Mouse (Mus musculus): ENCODE measurements around the gene Uts2b. TPM values are rescaled to one million over a fixed set of nuclear protein-coding genes. Genes with fewer than 3 reads are reported as not detected.

Gene Uts2b
- polyA plus RNA-seq (2015; fragmentation: Nextera tagmentation; extraction: Ambion mirVana) = 0.31 TPM in 1 of 2 replicates, not detected in the other

DNA sequence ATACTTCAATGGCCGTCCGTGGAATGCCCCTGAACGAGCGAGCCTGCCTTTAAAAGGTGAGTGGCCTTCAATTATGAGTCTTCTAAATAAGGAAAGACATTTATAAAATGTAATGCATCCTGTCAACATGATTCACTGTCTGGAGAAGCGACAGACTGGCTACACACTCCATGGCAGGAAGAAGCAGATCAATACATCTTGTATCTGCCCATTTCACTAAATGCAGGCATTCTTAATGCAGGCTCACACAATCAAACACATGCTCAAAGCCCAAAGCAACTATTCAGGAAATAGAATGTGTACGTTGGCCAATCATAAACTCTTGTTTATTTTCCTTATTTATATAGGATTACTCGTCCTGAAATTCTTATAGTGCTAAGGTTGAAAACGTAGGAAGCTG, at the start of gene Uts2b:
Gene Uts2b (minus strand): TSS at position 49 of the 400 bp plus-strand sequence.
- no peak for DNase-seq (ENCODE audit: low spot score)

DNA sequence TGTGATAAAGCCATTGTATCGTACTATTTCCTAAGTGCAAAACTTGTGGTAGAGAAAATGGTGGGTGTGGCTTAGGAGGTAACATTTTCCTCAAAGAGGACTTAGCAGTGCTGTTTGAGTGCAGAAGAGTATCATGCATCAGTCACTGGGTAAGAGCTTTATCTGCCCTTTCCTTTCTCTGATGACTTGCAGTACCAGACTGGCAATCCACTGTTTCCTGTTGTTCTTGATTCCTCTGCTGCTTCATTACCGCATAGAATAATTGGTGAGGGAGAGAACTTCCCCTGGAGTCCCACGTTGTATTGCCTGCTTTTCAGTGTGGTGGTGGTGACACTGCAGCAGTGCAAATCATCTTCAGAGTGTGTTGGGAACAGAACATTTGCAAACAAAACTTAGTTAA, 47.6 kb upstream of the Uts2b start:
- DNase-seq (ENCODE audit: low spot score) = no peak

DNA sequence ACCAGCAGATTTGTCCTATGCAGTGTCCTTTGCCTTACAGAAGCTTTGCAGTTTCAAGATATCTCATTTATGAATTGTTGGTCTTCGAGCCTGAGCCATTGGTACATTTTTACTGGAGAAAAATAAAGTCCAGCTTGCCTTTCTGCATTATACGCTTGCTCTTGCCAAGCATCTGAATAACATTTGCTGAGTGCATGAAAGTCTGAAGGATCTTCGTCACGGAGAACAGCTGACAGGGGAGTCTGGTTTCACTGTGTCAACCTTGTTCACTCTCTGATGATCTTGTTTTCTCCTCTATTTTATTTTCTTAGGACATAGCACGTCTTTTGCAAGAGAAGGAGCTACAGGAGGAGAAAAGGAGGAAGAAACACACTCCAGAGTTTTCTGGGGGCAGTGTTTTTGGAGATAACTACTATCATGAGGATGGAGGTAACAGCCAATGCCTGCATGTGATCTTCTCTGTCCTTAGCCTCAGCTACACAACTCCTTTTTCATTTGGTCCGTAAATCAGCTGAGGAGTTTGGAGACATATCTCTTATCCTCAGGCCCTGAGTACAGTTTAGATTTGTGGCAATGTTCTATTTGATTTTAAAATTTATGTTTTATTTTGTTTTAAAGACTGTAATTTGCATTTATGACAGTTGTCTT, 47.0 kb upstream of the Uts2b start:
- DNase-seq (ENCODE audit: low spot score) = no peak

- DNase-seq (ENCODE audit: low spot score) = no peak
These were observed 34.1 kb upstream of the Uts2b start for GRCm38 (mm10) chr16:27404107-27404506.

DNA sequence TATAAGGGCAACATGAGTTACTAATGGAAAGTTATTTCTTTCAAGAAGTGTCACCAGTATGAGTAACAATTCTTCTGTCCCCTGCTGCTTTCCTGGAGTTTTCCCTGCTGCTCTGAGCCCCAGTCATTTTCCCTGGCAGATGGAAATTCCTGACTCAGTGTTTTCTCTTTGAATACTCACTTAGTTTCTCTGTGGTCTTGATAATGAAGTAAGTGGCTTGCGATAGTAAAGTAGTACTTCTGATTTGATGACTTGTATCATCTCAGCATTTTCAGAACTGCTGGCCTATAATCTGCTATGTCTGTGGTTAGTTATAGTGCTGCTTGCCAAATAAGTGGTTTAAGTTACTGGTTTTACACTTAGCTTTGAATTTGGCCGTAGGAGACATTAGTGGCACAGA, 31.5 kb upstream of the Uts2b start:
- DNase-seq (ENCODE audit: low spot score) = no peak

DNA sequence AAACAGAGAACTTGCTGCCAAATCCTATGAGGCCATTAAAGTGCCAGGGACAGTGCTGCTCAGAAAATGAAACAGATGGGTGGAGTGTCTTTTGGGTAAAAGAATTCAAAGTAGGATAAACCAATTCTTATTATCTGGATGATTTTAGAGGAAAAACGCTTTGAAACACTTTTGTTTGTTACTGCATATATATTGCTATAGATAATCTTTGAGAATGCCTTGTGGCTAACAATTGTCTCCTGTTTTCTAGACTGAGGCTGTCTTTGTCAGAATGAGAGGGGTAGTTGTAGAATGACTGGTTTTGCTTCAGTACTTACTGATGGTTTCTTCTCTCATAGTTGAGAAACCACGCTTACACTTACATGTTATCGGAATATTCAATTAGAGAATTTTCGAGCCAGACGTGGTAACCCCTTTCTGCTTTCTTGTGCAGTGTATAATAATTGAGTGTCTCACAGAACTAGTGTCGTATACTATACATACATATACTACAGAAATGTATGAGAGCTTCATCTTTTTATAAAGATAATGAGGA, 29.7 kb upstream of the Uts2b start:
- no peak for DNase-seq (ENCODE audit: low spot score)

- no peak for DNase-seq (ENCODE audit: low spot score)
These were observed 29.1 kb upstream of the Uts2b start for GRCm38 (mm10) chr16:27399026-27399718.

DNA sequence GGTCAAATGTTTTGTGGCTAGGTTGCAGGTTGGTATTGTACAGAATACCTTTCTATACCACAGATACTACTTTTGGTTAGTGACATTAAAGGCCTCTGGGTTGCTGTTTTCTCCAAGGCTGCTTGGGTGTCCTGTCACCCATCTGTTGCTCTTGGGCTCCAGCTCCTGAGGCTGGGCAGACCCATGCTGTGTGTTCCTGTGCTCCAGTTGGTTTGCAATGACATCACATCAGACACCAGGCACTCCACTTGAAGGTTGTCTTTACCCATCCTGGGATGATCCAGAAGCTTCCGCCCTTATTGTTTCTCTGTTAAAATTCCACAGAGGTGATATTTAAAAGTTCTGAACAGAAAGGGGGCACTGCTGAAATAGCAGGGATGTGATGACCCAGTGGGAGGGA, 26.9 kb upstream of the Uts2b start:
- DNase-seq (ENCODE audit: low spot score) = no peak

DNA sequence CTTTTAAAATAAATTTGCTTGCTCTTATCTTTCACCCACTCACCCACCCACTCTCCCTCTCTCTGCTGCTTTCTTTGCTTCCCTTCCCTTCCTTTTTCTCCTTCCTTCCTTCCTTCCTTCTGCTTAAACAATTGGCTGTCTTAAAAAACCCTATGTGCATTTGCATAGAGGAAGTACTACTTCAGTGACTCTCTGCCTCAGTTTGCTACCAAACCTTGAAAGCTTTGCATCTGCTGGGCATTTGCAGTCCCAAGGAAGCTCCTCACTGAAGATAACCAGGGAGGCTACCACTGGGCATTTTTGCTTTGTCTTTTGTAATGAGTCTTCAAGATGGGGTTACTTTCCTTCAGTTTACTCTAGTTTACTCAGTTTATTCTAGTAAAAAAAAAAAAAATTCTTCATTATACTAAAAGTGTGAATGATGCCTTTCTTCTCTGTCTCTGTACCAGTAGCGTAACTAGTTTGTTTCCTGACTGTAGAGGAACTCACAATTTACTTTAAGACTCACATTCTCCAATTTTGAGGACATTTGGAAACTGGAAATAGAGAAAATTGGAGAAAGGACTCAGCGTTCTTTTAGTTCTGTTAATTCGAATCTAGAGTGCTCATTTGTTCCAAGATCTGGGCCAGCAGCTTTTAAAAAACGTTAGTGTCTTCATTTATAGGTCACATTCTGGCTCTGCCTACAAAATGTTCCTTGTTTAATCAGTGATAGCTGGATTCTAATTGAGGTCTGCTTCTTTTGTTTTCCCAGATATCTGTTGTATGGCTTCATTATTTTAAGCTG, 25.4 kb upstream of the Uts2b start:
- no peak for DNase-seq (ENCODE audit: low spot score)

DNA sequence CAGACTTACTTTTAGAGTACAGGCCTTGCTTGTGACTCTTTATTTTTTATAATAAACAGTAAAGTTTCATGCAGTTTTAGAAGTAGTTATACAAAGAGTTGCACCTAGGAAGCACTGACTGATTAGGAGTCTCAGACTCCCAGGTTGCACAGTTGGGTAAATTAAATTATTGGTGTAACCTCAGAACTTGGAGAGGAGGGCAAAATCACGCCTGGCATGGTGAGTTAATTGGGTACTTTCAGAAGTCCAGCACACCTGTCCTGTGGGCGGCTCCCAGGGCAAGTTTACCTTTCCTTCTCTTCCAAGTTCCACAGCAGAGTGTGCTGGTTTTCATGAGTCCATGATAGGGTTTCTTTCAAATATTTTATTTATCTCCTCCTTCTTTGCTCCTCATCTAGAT, 21.8 kb upstream of the Uts2b start:
- DNase-seq (ENCODE audit: low spot score) = no peak

DNA sequence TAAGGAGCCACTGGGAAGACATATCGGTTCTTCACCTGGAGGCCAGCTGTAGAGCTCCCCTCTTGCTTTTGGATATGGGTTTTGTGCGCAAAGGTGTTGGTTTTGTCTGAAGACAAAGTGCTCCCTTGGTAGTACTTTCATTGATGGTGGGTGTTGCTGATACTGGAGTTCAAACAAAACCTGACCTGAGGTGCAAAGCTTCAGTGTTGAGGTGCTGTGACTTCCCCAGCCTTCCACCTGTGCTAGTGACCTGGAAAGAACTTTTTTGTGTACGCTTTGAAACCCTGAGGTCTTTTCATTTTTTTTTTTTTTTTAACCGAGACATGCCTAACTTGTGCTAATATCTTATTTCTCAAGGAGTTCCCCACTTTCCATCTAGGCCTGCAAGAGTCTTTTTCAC, 20.3 kb upstream of the Uts2b start:
- no peak for DNase-seq (ENCODE audit: low spot score)

- DNase-seq (ENCODE audit: low spot score) = no peak
These were observed 19.7 kb upstream of the Uts2b start for GRCm38 (mm10) chr16:27389534-27390282.

GRCm38 (mm10) chr16:27388761-27389451, 18.9 kb upstream of the Uts2b start, which contains the start of gene Ccdc50:
TSS of gene Ccdc50 (plus strand) at chr16:27388869.
- DNase-seq (ENCODE audit: low spot score) = peak; percentile 47

DNA sequence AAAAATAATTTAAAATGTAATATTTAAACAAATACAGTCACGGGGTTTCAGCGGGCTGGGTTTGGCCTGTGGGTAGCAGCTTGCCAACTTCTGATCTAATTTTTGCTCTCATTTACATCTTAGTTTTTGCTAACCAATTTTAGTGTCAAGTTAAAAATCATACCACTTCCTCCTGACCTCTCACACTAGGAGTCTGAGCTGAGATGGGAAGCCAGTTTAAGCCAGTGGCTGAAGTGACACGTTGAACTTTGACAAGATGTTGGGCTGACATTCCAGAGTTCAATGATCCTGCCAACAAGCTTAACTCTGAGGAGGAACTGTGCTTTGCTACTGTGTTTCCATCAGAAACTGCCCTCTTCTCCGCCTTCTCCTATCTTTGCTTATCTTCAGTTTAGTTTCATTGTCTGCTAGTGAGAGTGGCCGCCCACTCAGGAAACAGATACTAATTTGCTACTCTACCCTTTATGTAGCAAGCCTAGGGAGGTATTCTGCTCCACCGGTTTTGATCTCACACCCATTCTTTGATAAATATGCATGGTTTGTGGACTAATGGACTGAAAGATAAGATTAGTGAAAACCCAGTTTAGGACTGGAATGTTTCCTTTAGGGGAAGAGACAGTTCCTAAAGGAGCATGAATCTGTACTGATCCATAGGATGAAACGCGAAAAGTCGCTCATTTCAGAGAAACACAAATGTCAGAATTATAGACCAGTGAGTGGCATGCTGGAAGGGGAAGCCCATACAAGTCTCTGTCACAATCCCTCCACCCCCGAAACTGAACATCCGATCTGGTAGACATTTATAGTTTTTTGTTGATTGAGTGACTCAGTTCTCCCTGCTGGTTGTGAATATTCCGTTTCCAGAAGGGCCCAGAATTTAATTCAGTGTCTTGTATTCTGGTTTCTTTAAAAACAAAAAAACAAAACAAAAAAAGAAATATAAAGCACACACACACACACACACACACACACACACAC, 17.9 kb upstream of the Uts2b start:
- DNase-seq (ENCODE audit: low spot score) = peak; percentile 5

- no peak for DNase-seq (ENCODE audit: low spot score)
These were observed 16.9 kb upstream of the Uts2b start for GRCm38 (mm10) chr16:27386850-27387407.

DNA sequence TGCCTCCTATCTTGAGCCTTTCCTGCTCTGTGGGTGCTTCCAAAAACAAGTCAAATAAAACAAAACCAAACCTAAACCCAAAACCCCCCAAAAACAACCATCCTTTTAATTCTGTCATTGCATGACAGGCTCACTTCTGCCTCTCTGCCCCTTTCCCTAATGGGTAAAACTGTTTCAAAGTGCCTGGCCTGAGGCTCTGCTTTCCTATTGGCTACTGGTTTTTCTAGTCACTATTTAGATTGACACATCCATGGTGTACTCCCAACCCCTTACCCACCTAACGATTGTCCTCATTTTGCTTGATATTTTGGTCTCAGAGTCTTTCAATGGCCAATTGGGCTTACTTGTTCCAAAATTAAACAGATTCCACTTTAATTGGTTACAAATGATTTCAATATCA, 15.6 kb upstream of the Uts2b start:
- DNase-seq (ENCODE audit: low spot score) = no peak

GRCm38 (mm10) chr16:27384893-27385603, 15.0 kb upstream of the Uts2b start:
- DNase-seq (ENCODE audit: low spot score) = no peak

- DNase-seq (ENCODE audit: low spot score) = no peak
These were observed 12.2 kb upstream of the Uts2b start for GRCm38 (mm10) chr16:27382217-27382616.
